Mouse (Mus musculus): ENCODE results near the gene Flnb. TPM values are rescaled to one million over a fixed set of nuclear protein-coding genes. Genes with fewer than 3 reads are reported as not detected.

Gene Flnb
- polyA plus RNA-seq, 1 experiment = 326 TPM

DNA sequence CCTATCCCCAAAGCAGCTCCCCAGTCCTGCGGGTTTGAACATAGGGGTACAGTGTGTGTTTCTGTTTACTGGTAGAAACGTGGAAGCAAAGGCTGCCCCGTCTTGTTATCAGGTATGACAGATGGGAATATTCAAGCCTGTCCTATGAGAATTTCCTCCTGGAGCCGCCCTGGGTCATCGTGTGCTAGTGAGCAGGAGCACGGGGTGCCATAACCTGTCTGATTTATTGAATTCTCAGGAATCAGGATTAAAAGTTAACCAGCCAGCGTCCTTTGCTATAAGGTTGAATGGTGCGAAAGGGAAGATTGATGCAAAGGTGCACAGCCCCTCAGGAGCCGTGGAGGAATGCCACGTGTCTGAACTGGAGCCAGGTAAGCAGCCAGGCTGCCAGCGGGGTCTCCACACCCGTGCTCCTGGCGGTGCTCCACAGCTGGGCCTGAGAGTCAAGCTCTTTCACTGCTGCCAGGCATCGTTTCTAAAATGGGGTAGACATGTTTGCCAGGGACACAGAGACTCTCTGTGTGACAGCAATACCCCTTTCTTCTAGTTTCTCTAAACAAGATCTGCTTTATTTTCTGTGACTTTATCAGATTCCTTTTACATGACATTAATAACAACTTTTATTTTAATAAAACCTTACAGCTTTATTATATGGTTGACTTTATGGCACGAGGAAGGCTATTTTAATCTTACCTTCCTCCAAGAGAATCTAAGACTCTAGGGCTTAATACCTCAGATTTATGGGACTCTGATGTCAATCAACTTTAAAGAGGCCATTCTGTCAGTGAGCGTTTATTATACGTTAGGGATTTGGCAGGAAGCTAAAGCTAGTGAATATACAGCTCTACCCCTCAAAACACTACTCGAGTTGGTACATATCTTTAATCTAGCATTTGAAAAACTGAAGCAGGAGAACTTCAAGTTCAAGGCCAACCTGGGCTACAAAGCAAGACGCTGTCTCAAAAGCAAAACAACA is 121.3 kb downstream of the Flnb start:
- Histone ChIP-seq H3K9me3 (replicated peaks; ENCODE audit: control insufficient read depth, insufficient read depth, low read length, poor library complexity, severe bottlenecking) (no peaks in the 10 kb centered on the region), H3K9ac (ENCODE audit: low read depth, poor library complexity, severe bottlenecking) (no peak overlapping the region), H3K4me3 (ENCODE audit: low read depth, low read length) (no peak overlapping the region), H3K36me3 (ENCODE audit: control insufficient read depth, insufficient read depth, low read length, poor library complexity, severe bottlenecking) (peaks cover 5% of the 10 kb centered on the region), H3K27me3 (ENCODE audit: control insufficient read depth, insufficient read depth, low read length, poor library complexity, severe bottlenecking) (no peaks in the 10 kb centered on the region), H3K4me1 (ENCODE audit: control insufficient read depth, insufficient read depth, low read length) (peaks cover 1% of the 10 kb centered on the region), H3K27ac (ENCODE audit: insufficient read depth, low read length) (no peak overlapping the region)
- TF ChIP-seq POLR2A (IDR thresholded peaks at IDR 0.05; ENCODE audit: insufficient read depth, low read length) (no peak), EP300 (IDR thresholded peaks at IDR 0.05; ENCODE audit: insufficient read depth, low read depth, low read length) (no peak), CTCF (IDR thresholded peaks at IDR 0.05; ENCODE audit: low read depth, low read length) (no peak)

DNA sequence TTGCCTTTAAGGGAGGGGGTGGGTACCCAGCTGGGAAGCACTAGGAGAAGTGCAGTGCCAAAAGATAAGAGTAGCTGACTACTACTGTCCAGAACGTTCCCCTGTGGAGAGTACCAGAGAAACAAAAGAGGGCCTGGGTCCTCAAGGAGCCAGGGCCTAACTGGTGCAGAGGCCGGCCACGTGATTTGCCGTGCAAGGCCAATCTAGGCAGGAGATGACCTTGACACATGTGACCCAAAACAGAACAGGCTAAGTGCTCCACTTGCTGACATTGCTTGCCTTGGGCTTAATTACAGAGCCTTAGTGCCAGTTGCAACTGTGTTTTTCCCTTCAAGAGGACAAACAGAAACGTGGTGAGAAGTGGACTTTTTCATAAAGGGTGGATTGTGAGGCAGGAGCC is 123.7 kb downstream of the Flnb start:
- H3K4me3 ChIP-seq (ENCODE audit: low read depth, low read length) = no peak overlapping the region
- H3K9ac ChIP-seq (ENCODE audit: low read depth, poor library complexity, severe bottlenecking) = no peak overlapping the region
- no peaks in the 10 kb centered on the region for H3K27me3 ChIP-seq (ENCODE audit: control insufficient read depth, insufficient read depth, low read length, poor library complexity, severe bottlenecking)
- TF ChIP-seq EP300 (IDR thresholded peaks at IDR 0.05; ENCODE audit: insufficient read depth, low read depth, low read length) (0 out of 2 replicates have a peak, but pooled peaks have one; percentile 23), POLR2A (IDR thresholded peaks at IDR 0.05; ENCODE audit: insufficient read depth, low read length) (no peak)
- H3K36me3 ChIP-seq (ENCODE audit: control insufficient read depth, insufficient read depth, low read length, poor library complexity, severe bottlenecking) = peaks cover 3% of the 10 kb centered on the region; the same call in 1 of the 2 replicates
- H3K4me1 ChIP-seq (ENCODE audit: control insufficient read depth, insufficient read depth, low read length) = peaks cover 7% of the 10 kb centered on the region
- no peaks in the 10 kb centered on the region for H3K9me3 ChIP-seq (replicated peaks; ENCODE audit: control insufficient read depth, insufficient read depth, low read length, poor library complexity, severe bottlenecking)
- no peak overlapping the region for H3K27ac ChIP-seq (ENCODE audit: insufficient read depth, low read length)

DNA sequence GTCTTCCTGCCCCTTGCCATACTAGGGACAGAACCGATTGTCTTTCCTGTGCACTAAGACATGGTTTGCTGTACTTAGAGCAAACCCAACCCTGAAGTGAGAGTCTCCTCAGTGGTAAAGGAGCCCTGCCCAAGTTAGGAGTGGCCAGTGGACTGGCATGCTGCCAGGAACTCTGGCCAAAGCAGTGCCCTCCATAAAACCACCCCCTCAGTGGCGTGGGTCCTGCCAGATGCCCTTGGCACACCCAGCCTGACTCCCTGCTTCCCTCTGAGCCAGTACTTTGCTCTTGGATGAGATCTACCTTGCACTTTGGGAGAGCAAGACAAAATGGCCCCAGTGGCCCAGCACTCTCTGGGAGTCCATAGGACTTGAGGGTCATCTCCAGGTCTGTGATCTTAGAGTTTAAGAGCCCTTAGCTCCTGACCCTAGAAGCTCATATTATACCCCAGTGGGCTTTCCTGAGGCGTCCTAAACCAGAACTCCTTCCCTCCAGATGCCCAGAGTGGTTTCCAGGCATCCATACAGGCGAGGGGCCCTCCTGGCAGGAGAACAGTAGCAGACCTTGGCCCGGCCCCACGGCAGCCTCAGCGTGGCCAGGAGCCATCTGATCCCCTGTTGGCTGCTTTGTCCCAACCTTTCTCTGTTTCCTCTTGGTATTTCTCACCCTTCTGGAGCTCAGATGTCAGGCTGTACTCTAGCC is 125.5 kb downstream of the Flnb start:
- Histone ChIP-seq H3K4me1 (ENCODE audit: control insufficient read depth, insufficient read depth, low read length) (peaks cover 6% of the 10 kb centered on the region), H3K36me3 (ENCODE audit: control insufficient read depth, insufficient read depth, low read length, poor library complexity, severe bottlenecking) (peaks cover 3% of the 10 kb centered on the region; the same call in 1 of the 2 replicates), H3K4me3 (ENCODE audit: low read depth, low read length) (no peak overlapping the region), H3K9me3 (replicated peaks; ENCODE audit: control insufficient read depth, insufficient read depth, low read length, poor library complexity, severe bottlenecking) (no peaks in the 10 kb centered on the region), H3K9ac (ENCODE audit: low read depth, poor library complexity, severe bottlenecking) (no peak overlapping the region), H3K27ac (ENCODE audit: insufficient read depth, low read length) (no peak overlapping the region), H3K27me3 (ENCODE audit: control insufficient read depth, insufficient read depth, low read length, poor library complexity, severe bottlenecking) (no peaks in the 10 kb centered on the region)
- TF ChIP-seq CTCF (IDR thresholded peaks at IDR 0.05; ENCODE audit: low read depth, low read length) (no peak), POLR2A (IDR thresholded peaks at IDR 0.05; ENCODE audit: insufficient read depth, low read length) (no peak), EP300 (IDR thresholded peaks at IDR 0.05; ENCODE audit: insufficient read depth, low read depth, low read length) (no peak)

DNA sequence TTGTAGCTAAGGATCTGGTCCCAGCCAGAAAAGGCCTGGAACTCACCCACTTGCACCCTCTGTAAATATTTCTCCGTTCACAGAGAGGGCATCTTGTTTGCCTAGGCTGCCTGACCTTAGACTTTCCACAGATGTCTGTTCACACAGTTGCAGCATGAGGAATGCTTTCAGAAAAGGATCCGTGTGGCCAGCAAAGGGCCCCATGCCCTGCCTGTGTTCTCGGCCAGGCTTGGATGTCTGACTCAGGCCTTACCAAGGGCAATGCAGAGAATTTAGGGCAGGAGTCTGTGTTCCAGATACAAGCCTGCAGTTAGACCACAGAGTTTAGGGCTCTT is 126.0 kb downstream of the Flnb start:
- Histone ChIP-seq H3K4me3 (ENCODE audit: low read depth, low read length) (no peak overlapping the region), H3K27me3 (ENCODE audit: control insufficient read depth, insufficient read depth, low read length, poor library complexity, severe bottlenecking) (no peaks in the 10 kb centered on the region), H3K27ac (ENCODE audit: insufficient read depth, low read length) (no peak overlapping the region), H3K4me1 (ENCODE audit: control insufficient read depth, insufficient read depth, low read length) (peaks cover 6% of the 10 kb centered on the region), H3K36me3 (ENCODE audit: control insufficient read depth, insufficient read depth, low read length, poor library complexity, severe bottlenecking) (peaks cover 3% of the 10 kb centered on the region; the same call in 1 of the 2 replicates), H3K9ac (ENCODE audit: low read depth, poor library complexity, severe bottlenecking) (no peak overlapping the region), H3K9me3 (replicated peaks; ENCODE audit: control insufficient read depth, insufficient read depth, low read length, poor library complexity, severe bottlenecking) (no peaks in the 10 kb centered on the region)
- TF ChIP-seq POLR2A (IDR thresholded peaks at IDR 0.05; ENCODE audit: insufficient read depth, low read length) = no peak
- TF ChIP-seq EP300 (IDR thresholded peaks at IDR 0.05; ENCODE audit: insufficient read depth, low read depth, low read length) = no peak
- TF ChIP-seq CTCF (IDR thresholded peaks at IDR 0.05; ENCODE audit: low read depth, low read length) = no peak

DNA sequence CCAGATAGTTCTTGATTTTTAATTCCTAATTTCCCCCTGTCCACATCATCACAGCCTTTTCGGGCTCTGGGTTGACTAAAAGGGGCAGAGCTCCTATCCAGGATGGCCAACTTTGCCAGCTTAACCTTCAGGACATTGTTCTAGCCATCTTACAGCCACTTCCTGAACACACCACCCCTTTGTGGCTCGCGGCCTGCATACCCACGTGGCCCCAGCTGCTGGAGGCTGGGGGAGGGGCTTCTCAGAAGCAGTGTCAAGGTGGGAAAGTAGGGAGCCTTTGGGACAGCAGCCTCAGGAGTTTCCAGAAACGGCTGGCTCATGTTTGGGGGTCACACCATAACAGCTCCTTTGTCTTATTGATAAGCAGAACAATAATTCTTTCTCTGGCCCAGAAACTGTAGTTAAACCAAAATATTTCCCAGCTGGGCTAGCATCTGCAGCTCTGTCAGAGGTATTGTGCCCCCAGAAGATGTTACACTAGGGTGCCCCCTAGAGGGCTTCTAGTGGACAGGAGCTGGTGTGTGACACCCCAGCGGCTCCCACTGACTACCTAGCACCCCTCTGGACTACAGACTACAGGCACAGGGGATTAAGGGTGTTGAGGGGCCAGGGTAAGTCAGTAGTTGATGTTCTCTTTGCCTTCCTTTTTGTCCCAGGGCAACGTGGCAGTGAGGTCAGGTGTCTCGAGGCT is 126.7 kb downstream of the Flnb start:
- Histone ChIP-seq H3K4me1 (ENCODE audit: control insufficient read depth, insufficient read depth, low read length) (peaks cover 6% of the 10 kb centered on the region), H3K36me3 (ENCODE audit: control insufficient read depth, insufficient read depth, low read length, poor library complexity, severe bottlenecking) (peaks cover 3% of the 10 kb centered on the region; the same call in 1 of the 2 replicates), H3K27ac (ENCODE audit: insufficient read depth, low read length) (no peak overlapping the region), H3K27me3 (ENCODE audit: control insufficient read depth, insufficient read depth, low read length, poor library complexity, severe bottlenecking) (no peaks in the 10 kb centered on the region), H3K9ac (ENCODE audit: low read depth, poor library complexity, severe bottlenecking) (no peak overlapping the region), H3K4me3 (ENCODE audit: low read depth, low read length) (no peak overlapping the region), H3K9me3 (replicated peaks; ENCODE audit: control insufficient read depth, insufficient read depth, low read length, poor library complexity, severe bottlenecking) (no peaks in the 10 kb centered on the region)
- TF ChIP-seq POLR2A (IDR thresholded peaks at IDR 0.05; ENCODE audit: insufficient read depth, low read length) (no peak), CTCF (IDR thresholded peaks at IDR 0.05; ENCODE audit: low read depth, low read length) (peak; percentile 26), EP300 (IDR thresholded peaks at IDR 0.05; ENCODE audit: insufficient read depth, low read depth, low read length) (peak; percentile 79; the same call in 1 of the 2 replicates)

Data from ES-Bruce4 (cell line).